Mouse (Mus musculus): ENCODE results near the gene Fbxl17. TPM values are rescaled to one million over a fixed set of nuclear protein-coding genes. Genes with fewer than 3 reads are reported as not detected.

The Fbxl17 gene
- polyA plus RNA-seq, 1 experiment from 2014 or later: 6.1 TPM

DNA sequence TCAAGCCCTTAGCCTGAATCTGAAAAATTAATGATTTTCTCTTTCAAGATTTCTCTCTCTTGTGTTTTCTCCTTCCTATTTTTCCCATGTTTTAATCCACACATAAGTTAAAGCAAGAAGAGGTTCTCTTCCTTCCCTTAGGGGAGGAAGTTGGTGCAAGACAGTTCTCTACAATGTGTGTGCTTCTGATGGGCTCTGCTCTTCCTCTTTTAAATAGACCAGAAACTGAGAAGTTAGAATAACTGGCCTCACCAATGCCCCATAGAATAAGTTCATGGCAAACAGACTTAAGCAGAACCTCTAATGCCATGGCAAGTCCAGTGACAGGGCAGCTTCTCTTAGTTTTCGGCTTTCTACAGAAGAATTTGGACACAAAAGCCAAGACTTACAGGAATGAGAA, 301.1 kb downstream of the Fbxl17 start:
- WGBS: 94% methylated on average over 1 of the region's 1 CpGs
- no peaks in the 10 kb centered on the region for H3K9me3 ChIP-seq
- no peaks in the 10 kb centered on the region for H3K27me3 ChIP-seq
- 0 out of 2 replicates have a peak, but pooled peaks cover 7% of the 10 kb centered on the region for H3K4me1 ChIP-seq
- no peak for ATAC-seq (ENCODE audit: borderline replicate concordance, extremely low read depth, low FRiP score, low TSS enrichment)
- no peak overlapping the region for H3K27ac ChIP-seq
- no peak overlapping the region for H3K4me2 ChIP-seq
- no peak overlapping the region for H3K9ac ChIP-seq
- no peak overlapping the region for H3K4me3 ChIP-seq
- H3K36me3 ChIP-seq: no peaks in the 10 kb centered on the region

DNA sequence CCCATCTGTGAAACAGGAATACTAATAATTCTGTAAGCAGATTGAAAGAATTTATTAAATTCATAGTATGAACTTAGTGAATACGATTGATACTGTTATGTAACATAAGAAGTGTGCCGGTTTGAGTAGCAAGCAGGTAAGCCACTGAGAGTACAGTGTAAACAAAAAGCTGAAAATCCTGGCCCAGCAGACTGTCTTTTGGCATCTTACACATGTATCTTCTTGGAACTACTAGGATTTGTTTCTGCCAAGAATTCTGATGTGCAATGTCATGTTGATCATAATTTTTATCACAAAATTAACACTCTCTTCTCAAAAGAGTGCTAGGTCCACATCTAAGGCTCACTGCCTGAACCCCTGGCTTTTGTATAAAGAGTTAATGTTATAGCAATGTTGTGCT, 304.3 kb downstream of the Fbxl17 start:
- Histone ChIP-seq H3K27me3 (no peaks in the 10 kb centered on the region), H3K27ac (no peak overlapping the region), H3K4me3 (no peak overlapping the region), H3K4me2 (no peak overlapping the region), H3K9ac (no peak overlapping the region), H3K4me1 (peaks cover 14% of the 10 kb centered on the region), H3K9me3 (no peaks in the 10 kb centered on the region), H3K36me3 (no peaks in the 10 kb centered on the region)
- WGBS: 62% methylated on average over 2 of the region's 2 CpGs
- no peak for ATAC-seq (ENCODE audit: borderline replicate concordance, extremely low read depth, low FRiP score, low TSS enrichment)

DNA sequence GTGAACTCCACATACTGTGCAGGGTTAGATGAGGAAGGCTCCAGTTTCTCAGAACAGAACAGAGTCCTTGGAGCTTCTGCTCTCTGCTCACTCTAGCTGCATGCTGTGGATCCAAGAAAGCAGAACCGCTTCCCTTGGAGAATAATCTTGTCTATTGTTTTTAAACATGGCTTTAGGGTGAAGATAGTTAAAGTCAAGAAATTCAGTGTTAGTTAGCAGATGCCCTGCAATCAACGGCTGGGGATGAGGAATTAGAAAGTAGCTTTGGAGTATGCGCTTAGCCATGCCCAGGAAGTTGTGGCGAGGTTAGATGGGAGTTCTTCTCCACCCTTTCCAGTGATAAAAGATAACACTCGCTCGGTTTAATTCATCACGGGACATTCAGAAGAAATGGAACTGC, 306.6 kb downstream of the Fbxl17 start:
- H3K9ac ChIP-seq: no peak overlapping the region
- H3K27ac ChIP-seq: no peak overlapping the region
- H3K9me3 ChIP-seq: no peaks in the 10 kb centered on the region
- H3K27me3 ChIP-seq: no peaks in the 10 kb centered on the region
- 57% methylated on average over 7 of the region's 7 CpGs for WGBS
- H3K36me3 ChIP-seq: no peaks in the 10 kb centered on the region
- peaks cover 14% of the 10 kb centered on the region for H3K4me1 ChIP-seq
- ATAC-seq (ENCODE audit: borderline replicate concordance, extremely low read depth, low FRiP score, low TSS enrichment): no peak
- H3K4me2 ChIP-seq: no peak overlapping the region
- no peak overlapping the region for H3K4me3 ChIP-seq

DNA sequence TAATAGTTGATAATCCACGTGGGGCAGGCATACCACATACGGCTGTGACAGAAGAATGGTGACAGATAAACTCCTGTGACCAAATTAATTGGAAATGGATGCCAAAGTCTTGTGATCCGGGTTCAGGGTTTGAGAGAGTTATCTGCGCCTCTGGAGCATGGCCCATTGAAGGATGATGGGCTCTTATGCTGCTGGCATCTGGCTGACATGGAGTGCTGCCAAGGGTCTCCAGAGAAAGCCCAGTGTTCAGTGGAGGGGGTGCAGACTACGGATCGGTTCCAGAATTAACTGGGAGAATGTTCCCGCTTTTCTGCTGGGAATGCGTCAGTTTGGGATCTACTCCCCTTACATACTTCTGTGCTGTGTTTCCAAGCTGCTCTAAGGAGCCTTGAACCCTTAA, 308.5 kb downstream of the Fbxl17 start:
- Histone ChIP-seq H3K36me3 (no peaks in the 10 kb centered on the region), H3K4me2 (no peak overlapping the region), H3K9ac (no peak overlapping the region), H3K27me3 (no peaks in the 10 kb centered on the region), H3K4me3 (no peak overlapping the region), H3K27ac (no peak overlapping the region), H3K9me3 (no peaks in the 10 kb centered on the region), H3K4me1 (peaks cover 15% of the 10 kb centered on the region)
- WGBS: 43% methylated on average over 8 of the region's 8 CpGs
- peak; percentile 72; the same call in 1 of the 2 replicates for ATAC-seq (ENCODE audit: borderline replicate concordance, extremely low read depth, low FRiP score, low TSS enrichment)

DNA sequence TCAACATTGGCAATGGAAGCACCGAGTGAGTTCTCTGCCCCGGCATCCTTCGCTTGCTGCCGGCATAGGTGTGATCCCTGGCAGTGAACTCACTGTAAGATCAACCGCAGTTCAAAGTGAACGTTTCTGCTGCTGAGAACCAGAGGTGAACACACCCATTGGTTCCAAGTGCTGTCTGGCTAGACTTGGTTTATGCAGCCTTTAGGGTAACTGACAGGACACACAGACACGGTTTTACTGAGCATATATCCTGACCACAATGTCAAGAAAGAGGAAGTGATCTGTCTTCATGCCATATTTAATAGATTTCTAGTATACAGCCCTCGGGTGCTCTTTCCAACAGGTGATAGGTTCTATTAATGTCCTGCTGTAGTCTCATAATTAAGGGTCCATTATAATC, 310.5 kb downstream of the Fbxl17 start:
- no peaks in the 10 kb centered on the region for H3K27me3 ChIP-seq
- H3K9me3 ChIP-seq: no peaks in the 10 kb centered on the region
- no peaks in the 10 kb centered on the region for H3K36me3 ChIP-seq
- H3K4me1 ChIP-seq: peaks cover 18% of the 10 kb centered on the region
- ATAC-seq (ENCODE audit: borderline replicate concordance, extremely low read depth, low FRiP score, low TSS enrichment): no peak
- 68% methylated on average over 8 of the region's 8 CpGs for WGBS
- H3K9ac ChIP-seq: no peak overlapping the region
- no peak overlapping the region for H3K4me2 ChIP-seq
- no peak overlapping the region for H3K4me3 ChIP-seq
- no peak overlapping the region for H3K27ac ChIP-seq

DNA sequence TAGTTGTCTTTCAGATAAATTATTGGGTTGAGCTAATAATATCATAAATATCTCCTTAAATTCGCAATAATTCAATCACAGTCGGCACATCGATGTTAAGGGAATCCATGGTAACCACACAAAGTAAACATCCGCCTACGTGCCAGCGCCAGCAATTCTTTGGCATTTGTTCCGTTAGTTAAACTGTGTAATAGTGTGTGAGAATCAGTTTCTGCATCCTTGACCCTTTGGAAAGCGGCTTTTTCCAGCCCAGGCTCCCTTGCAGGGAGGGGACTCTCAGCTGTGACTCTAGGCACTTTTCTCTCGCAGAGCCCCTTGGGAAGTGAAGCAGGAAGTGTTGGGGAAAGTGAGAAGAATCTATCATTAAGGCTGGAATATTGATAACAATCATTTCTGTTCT, 314.3 kb downstream of the Fbxl17 start:
- Histone ChIP-seq H3K9ac (no peak overlapping the region), H3K27me3 (no peaks in the 10 kb centered on the region), H3K27ac (no peak overlapping the region), H3K9me3 (no peaks in the 10 kb centered on the region), H3K4me3 (no peak overlapping the region), H3K4me1 (peaks cover 11% of the 10 kb centered on the region), H3K36me3 (no peaks in the 10 kb centered on the region), H3K4me2 (no peak overlapping the region)
- 26% methylated on average over 9 of the region's 9 CpGs for WGBS
- ATAC-seq (ENCODE audit: borderline replicate concordance, extremely low read depth, low FRiP score, low TSS enrichment): peak; percentile 87; the same call in 1 of the 2 replicates

DNA sequence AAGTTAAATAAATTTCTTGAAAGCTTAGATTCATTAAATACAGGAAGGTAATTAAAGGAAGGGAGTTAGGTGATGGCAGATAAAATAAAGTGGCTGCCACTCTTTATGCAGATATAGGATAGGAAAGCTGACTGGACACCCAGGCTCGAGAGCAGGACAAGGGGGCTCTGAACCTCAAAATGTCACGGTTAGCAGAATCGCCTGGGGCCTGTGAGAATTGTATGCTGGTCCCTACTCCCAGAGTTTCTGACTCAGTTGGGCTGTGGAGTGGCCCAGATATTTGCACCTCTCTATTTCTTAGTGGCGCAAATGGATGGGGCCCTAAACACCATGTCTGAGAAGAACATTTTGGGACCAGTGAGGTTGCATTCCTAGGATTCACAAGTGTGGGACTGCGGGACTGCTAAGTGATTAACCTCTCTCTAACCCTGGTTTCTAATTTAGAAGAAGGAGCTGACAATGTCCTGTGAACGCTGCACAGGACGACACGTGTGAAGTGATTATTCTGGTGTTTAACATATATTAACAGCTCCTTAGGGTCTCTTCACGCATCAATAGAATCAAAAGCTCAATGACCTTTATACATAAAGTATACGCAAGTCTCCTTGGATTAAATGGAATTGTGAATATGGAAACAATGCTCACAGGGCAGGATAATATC, 314.8 kb downstream of the Fbxl17 start:
- Histone ChIP-seq H3K36me3 (no peaks in the 10 kb centered on the region), H3K4me1 (peaks cover 11% of the 10 kb centered on the region), H3K9ac (no peak overlapping the region), H3K27ac (no peak overlapping the region), H3K4me2 (no peak overlapping the region), H3K27me3 (no peaks in the 10 kb centered on the region), H3K4me3 (no peak overlapping the region), H3K9me3 (no peaks in the 10 kb centered on the region)
- ATAC-seq (ENCODE audit: borderline replicate concordance, extremely low read depth, low FRiP score, low TSS enrichment): no peak
- WGBS: 51% methylated on average over 10 of the region's 10 CpGs

DNA sequence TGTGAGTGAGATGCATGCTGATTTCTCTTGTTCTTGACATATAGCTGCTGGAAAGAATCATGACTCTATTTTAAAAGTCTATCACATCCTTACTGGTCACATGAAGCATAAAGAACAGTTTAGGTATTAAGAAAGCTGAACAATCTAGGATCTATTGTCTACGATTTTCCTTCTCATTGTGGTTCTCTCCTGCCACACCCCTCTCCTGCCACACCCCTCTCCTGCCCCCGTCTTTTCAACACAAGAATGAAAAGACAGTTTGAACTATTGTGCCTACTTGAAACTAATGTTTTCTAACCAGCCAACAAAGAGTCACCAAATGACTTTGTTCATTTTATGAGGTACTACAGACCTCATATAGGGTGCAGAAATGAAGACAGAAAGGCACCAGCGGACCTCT, 316.4 kb downstream of the Fbxl17 start:
- no peak for ATAC-seq (ENCODE audit: borderline replicate concordance, extremely low read depth, low FRiP score, low TSS enrichment)

DNA sequence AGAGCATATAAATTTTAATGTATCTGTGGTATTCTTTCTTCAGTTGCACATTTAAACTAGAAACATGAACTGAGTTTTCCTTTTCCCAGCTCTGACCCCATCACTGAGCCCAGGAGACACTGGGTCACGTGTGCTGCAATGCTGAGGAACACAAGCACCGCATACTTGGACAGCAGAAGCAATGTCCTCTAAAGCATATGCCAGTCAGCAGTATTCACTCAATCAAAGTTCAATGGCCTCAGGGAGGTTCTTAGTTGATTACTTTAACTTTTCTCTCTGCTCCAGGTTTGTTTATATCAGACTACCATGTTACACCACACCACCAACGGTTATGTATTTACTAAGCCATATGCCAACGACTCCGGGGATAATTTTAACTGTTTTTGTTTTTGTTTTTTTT, 318.2 kb downstream of the Fbxl17 start:
- H3K4me3 ChIP-seq: no peak overlapping the region
- no peak overlapping the region for H3K27ac ChIP-seq
- ATAC-seq (ENCODE audit: borderline replicate concordance, extremely low read depth, low FRiP score, low TSS enrichment): no peak

More for the DNA sequence above, 316.4 kb downstream of the Fbxl17 start:
- no peak overlapping the region for H3K27ac ChIP-seq
- no peak overlapping the region for H3K4me3 ChIP-seq
- H3K9me3 ChIP-seq: no peaks in the 10 kb centered on the region
- 84% methylated on average over 3 of the region's 3 CpGs for WGBS
- H3K27me3 ChIP-seq: no peaks in the 10 kb centered on the region
- H3K9ac ChIP-seq: no peak overlapping the region
- H3K4me2 ChIP-seq: no peak overlapping the region
- H3K36me3 ChIP-seq: no peaks in the 10 kb centered on the region
- peaks cover 11% of the 10 kb centered on the region for H3K4me1 ChIP-seq

DNA sequence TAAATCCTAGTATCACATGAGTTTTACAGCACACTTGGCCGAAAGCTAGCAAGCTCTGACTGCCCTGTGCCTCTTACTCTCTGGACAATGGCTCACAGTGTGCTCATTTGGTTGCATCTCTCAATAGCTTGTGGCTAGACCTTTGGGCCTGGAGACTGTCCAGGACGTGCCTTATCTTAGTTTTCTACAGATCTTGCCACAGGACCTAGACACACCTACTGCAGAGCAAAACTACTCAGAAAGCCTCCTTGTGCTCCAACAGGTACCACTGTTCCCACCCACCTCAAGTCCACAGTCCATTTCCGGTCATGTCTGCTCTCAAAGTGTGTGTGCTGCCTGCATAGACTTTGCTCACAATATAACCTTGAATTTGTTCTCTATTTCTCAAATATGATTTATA, 319.8 kb downstream of the Fbxl17 start:
- Histone ChIP-seq H3K9me3 (no peaks in the 10 kb centered on the region), H3K27me3 (no peaks in the 10 kb centered on the region), H3K4me2 (no peak overlapping the region), H3K4me3 (no peak overlapping the region), H3K4me1 (no peaks in the 10 kb centered on the region), H3K9ac (no peak overlapping the region), H3K36me3 (no peaks in the 10 kb centered on the region), H3K27ac (no peak overlapping the region)
- ATAC-seq (ENCODE audit: borderline replicate concordance, extremely low read depth, low FRiP score, low TSS enrichment): no peak
- WGBS: 82% methylated on average over 3 of the region's 3 CpGs

More for the DNA sequence above, 318.2 kb downstream of the Fbxl17 start:
- no peaks in the 10 kb centered on the region for H3K9me3 ChIP-seq
- H3K4me2 ChIP-seq: no peak overlapping the region
- H3K36me3 ChIP-seq: no peaks in the 10 kb centered on the region
- no peak overlapping the region for H3K9ac ChIP-seq
- WGBS: 57% methylated on average over 5 of the region's 5 CpGs
- peaks cover 11% of the 10 kb centered on the region for H3K4me1 ChIP-seq
- no peaks in the 10 kb centered on the region for H3K27me3 ChIP-seq

DNA sequence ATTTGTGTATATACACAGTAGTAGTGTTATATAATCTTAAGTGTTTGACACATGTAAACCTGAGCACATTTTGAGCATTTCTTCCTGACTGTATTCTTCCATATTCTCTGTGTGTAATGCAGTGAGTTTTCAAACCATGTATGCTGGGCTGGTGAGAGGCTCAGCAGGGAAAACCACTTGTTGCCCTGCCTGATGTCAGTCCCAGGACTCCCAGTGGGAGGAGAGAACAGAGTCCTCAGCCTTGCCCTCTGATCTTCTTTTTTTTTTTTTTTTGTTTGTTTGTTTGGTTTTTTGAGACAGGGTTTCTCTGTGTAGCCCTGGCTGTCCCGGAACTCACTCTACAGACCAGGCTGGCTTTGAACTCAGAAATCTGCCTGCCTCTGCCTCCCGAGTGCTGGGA, 321.5 kb downstream of the Fbxl17 start:
- no peaks in the 10 kb centered on the region for H3K9me3 ChIP-seq
- 90% methylated on average over 2 of the region's 2 CpGs for WGBS
- H3K36me3 ChIP-seq: no peaks in the 10 kb centered on the region
- no peaks in the 10 kb centered on the region for H3K27me3 ChIP-seq
- no peak overlapping the region for H3K9ac ChIP-seq
- no peak overlapping the region for H3K4me2 ChIP-seq
- H3K4me1 ChIP-seq: 0 out of 2 replicates have a peak, but pooled peaks cover 3% of the 10 kb centered on the region
- no peak for ATAC-seq (ENCODE audit: borderline replicate concordance, extremely low read depth, low FRiP score, low TSS enrichment)
- H3K27ac ChIP-seq: no peak overlapping the region
- no peak overlapping the region for H3K4me3 ChIP-seq

DNA sequence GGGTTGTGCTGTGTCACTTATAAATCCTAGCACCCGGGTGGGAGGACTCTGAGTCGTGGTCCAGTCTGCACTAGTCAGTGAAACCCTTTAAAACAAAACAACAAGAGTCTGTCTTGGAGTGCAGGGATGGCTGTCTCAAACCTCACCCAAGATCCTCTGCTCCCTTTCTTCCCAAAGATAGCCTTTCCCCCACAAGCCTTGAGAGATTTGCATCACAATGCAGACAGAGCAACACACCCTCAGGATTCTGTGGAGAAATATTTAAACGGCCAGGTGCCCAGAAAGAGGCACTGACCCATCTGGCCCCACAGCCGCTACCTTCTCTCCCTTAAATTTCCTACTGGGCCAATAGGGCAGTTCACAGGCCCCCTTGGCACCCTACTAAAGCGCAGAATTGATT, 323.4 kb downstream of the Fbxl17 start:
- Histone ChIP-seq H3K9me3 (no peaks in the 10 kb centered on the region), H3K9ac (no peak overlapping the region), H3K4me3 (no peak overlapping the region)

DNA sequence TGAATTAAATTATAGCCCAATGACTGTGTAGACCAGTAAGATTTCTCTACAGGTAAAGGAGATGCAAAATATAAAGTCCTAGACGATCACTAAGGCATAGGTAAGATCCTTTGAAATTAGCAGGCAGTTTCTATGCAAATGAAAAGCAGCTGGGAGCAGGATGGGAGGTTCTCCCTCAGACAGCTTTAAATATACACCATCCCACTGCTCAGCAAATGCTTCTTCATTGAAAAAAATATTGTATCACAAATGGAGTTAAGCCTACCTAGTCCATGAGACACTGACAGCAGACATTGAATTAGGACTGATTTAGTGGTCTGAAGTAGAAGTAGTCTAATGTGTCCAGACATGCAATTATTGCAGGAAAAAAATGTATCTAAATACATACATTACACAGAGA, 327.1 kb downstream of the Fbxl17 start:
- H3K4me2 ChIP-seq: no peak overlapping the region
- H3K27me3 ChIP-seq: no peaks in the 10 kb centered on the region
- no peak overlapping the region for H3K27ac ChIP-seq
- 72% methylated on average over 1 of the region's 1 CpGs for WGBS
- 0 out of 2 replicates have a peak, but pooled peaks cover 3% of the 10 kb centered on the region for H3K4me1 ChIP-seq
- no peaks in the 10 kb centered on the region for H3K36me3 ChIP-seq
- H3K9ac ChIP-seq: no peak overlapping the region
- no peak for ATAC-seq (ENCODE audit: borderline replicate concordance, extremely low read depth, low FRiP score, low TSS enrichment)
- no peak overlapping the region for H3K4me3 ChIP-seq
- H3K9me3 ChIP-seq: no peaks in the 10 kb centered on the region

More for the DNA sequence above, 323.4 kb downstream of the Fbxl17 start:
- ATAC-seq (ENCODE audit: borderline replicate concordance, extremely low read depth, low FRiP score, low TSS enrichment): no peak
- Histone ChIP-seq H3K4me2 (no peak overlapping the region), H3K27me3 (no peaks in the 10 kb centered on the region), H3K36me3 (no peaks in the 10 kb centered on the region), H3K27ac (no peak overlapping the region), H3K4me1 (0 out of 2 replicates have a peak, but pooled peaks cover 3% of the 10 kb centered on the region)
- 74% methylated on average over 5 of the region's 5 CpGs for WGBS
